Mouse (Mus musculus): ENCODE data around the gene Slc39a13.
"Not testable (repeated sequence)": the region's sequence is repeated elsewhere in the genome, so short reads cannot be mapped to it uniquely, and the experiment has no call there.

Slc39a13 gene

GRCm38 (mm10) chr2:91070076-91070800, at the start of gene Slc39a13:
Gene Slc39a13 (minus strand): TSS chr2:91070417.
- DNase-seq = peak; percentile 95

GRCm38 (mm10) chr2:91119551-91119950, 49.3 kb upstream of the Slc39a13 start:
- no peak for DNase-seq

GRCm38 (mm10) chr2:91119061-91119460, 48.8 kb upstream of the Slc39a13 start:
- DNase-seq = no peak

- no peak for DNase-seq
Measured at GRCm38 (mm10) chr2:91118647-91119046, 48.4 kb upstream of the Slc39a13 start.

- DNase-seq = no peak
Measured at GRCm38 (mm10) chr2:91117585-91118275, 47.5 kb upstream of the Slc39a13 start, which contains the start of gene Mybpc3. Gene Mybpc3 (plus strand): TSS chr2:91118144.

- DNase-seq = no peak
Measured at GRCm38 (mm10) chr2:91116842-91117241, 46.6 kb upstream of the Slc39a13 start.

- DNase-seq = no peak
Measured at GRCm38 (mm10) chr2:91115578-91115970, 45.4 kb upstream of the Slc39a13 start.

- DNase-seq = peak; percentile 92
Measured at GRCm38 (mm10) chr2:91114781-91115577, 44.8 kb upstream of the Slc39a13 start.

GRCm38 (mm10) chr2:91113852-91114251, 43.6 kb upstream of the Slc39a13 start:
- no peak for DNase-seq

GRCm38 (mm10) chr2:91113334-91113733, 43.1 kb upstream of the Slc39a13 start:
- DNase-seq = no peak

GRCm38 (mm10) chr2:91112491-91112890, 42.3 kb upstream of the Slc39a13 start:
- DNase-seq = no peak

GRCm38 (mm10) chr2:91111832-91112231, 41.6 kb upstream of the Slc39a13 start:
- not testable (repeated sequence) for DNase-seq

GRCm38 (mm10) chr2:91110429-91110828, 40.2 kb upstream of the Slc39a13 start:
- no peak for DNase-seq

- DNase-seq = no peak
Measured at GRCm38 (mm10) chr2:91109807-91110385, 39.7 kb upstream of the Slc39a13 start.

- DNase-seq = no peak
Measured at GRCm38 (mm10) chr2:91109241-91109640, 39.0 kb upstream of the Slc39a13 start.

- no peak for DNase-seq
Measured at GRCm38 (mm10) chr2:91108156-91108555, 37.9 kb upstream of the Slc39a13 start.

- peak; percentile 88 for DNase-seq
Measured at GRCm38 (mm10) chr2:91101124-91101740, 31.0 kb upstream of the Slc39a13 start.

- no peak for DNase-seq
Measured at GRCm38 (mm10) chr2:91098156-91098555, 27.9 kb upstream of the Slc39a13 start.

GRCm38 (mm10) chr2:91097015-91097414, 26.8 kb upstream of the Slc39a13 start:
- DNase-seq = no peak

GRCm38 (mm10) chr2:91096524-91096923, 26.3 kb upstream of the Slc39a13 start:
- no peak for DNase-seq

GRCm38 (mm10) chr2:91090827-91091226, 20.6 kb upstream of the Slc39a13 start:
- peak; percentile 66 for DNase-seq

GRCm38 (mm10) chr2:91090208-91090607, 20.0 kb upstream of the Slc39a13 start:
- DNase-seq = no peak

GRCm38 (mm10) chr2:91088987-91089386, 18.8 kb upstream of the Slc39a13 start:
- DNase-seq = no peak
